Mouse (Mus musculus) C2C12 (cell line): ENCODE results near the gene Rftn2.

Source experiments
- CTCF ChIP-seq: IDR thresholded peaks from one replicate; pipeline ENCODE4 v1.5.1; 2011; ENCODE audit not compliant: control insufficient read depth, insufficient read depth, insufficient read length
- MAX ChIP-seq: IDR thresholded peaks from one replicate; pipeline ENCODE4 v1.6.1; 2011; ENCODE audit warnings: mild to moderate bottlenecking, control low read depth

- TF ChIP-seq CTCF (no peak), MAX (no peak)
These were observed 52.0 kb downstream of the Rftn2 start for GRCm38 (mm10) chr1:55174558-55175034.
